Mouse (Mus musculus) kidney, postnatal 4 days (tissue): Measurements from ENCODE around the gene Cd59b.

Experiments
- DNase-seq, 2 experiments: peaks; one replicate each; pipeline ENCODE4 v3.0.0; 2021; ENCODE audit warnings: mixed read lengths in 2 of 2

Gene Cd59b

DNA sequence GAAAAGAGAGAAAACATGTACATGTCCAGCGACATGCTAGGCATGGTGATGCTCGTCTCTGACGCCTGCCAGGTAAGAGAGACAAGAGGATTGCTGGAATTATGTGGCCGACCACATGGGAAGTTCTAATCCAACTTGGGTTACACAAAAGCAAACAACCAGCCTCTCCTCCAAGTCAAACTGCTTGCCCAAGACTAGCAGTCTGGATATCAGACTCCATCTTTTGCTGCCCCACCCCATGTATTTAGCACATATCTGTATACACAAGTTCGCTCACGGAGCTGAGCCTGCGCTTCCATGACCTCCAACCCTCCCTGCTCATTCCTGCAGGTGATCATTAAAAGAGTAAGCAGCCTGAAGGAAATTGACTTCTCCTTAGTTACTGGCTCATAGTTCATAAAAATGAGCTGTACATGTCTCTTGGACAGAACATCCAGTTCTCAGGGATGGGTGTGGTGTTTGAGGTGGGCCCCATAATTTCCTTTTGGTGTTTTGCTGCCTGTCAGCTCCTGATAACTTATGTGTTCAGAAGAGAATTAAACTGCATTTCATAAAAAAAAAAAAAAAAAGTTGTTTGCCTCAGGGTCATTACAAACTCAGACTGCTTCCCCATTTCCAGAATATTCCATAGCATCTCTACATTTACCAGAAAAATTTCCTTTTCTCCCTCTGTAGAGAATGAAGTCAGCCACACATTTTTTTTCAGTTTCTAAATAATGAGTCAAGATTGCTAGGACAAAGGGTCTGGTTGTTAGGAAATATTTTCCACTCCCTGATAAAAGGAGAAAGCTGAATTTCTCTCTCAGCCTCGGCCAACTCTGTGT lies 52.2 kb downstream of the Cd59b start:
- no peak for DNase-seq

DNA sequence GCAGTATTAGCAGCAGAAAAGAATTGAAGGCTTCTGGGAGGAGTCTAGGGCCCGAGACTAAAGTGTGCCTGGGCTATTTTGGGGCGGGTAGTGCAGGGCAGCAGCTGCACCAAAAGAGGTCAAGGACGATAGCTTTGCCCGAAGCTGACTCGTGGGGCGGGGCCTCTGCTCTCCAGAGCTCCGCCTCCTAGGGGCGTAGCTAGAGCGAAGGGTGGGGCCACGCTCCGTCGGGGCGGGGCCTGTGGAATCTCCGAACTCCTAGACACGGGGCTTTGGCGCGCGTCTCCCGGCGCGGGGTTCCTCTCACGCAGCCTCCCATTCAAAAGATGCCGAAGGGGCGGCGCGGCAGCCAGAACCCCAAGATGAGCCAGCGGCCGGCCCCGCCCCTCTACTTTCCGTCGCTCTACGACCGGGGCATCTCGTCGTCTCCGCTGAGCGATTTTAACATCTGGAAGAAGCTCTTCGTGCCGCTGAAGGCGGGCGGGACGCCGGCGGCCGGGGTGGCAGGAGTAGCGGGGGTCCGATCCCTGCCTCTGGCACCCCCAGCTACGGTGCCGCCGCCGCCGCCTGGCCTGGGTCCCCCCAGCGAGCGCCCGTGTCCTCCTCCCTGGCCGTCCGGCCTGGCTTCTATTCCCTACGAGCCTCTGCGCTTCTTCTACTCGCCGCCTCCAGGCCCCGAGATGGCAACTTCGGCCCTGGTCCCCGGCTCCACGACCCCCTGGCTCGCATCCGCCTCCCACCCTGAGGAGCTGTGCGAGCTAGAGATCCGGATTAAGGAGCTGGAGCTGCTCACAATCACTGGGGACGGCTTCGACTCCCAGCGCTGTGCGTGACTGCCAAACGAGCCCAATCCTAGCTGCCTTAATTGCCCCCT lies 53.1 kb downstream of the Cd59b start, which contains the start of gene A930018P22Rik:
Gene A930018P22Rik (plus strand): TSS at position 265 of the 874 bp plus-strand sequence.
- peak; percentile 93 to 95 for DNase-seq

DNA sequence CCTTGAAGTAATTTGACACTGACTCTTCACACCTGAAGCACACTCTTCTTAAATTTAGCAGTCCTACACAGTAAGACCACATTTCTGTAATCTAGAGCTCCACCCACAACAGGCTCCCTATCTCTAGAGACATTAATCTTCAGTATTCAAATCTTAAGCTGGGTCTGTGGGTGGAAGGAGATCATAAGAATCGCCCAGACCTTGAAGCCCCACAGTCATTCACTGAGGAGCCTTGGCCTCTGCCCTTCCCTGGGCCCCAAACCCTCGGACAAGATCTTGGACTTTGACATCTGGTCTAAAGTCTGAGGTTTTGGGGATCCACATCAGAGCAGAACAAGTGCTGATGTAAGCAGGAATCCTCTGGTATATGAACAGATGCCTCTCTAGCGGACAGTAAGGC lies 53.9 kb downstream of the Cd59b start:
- no peak for DNase-seq

DNA sequence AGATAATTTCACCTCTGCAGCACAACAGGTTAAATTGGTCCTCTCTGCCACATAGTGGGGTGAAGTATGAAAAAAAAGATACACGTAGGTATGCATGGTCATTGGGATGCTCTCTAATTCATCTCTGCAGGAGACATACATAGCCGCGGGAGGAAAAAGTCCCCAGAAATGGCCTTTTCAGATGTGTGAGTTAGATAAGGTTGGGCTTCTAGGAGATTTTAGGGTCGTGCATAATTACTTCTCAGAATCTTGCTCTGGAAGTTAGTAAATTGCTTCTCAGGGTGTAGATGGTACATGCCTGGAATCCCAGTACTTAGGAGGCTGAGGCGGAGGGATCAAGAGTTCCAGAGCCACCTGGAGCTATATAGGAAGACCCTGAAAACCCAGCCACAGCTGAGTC lies 54.4 kb downstream of the Cd59b start:
- no peak for DNase-seq

DNA sequence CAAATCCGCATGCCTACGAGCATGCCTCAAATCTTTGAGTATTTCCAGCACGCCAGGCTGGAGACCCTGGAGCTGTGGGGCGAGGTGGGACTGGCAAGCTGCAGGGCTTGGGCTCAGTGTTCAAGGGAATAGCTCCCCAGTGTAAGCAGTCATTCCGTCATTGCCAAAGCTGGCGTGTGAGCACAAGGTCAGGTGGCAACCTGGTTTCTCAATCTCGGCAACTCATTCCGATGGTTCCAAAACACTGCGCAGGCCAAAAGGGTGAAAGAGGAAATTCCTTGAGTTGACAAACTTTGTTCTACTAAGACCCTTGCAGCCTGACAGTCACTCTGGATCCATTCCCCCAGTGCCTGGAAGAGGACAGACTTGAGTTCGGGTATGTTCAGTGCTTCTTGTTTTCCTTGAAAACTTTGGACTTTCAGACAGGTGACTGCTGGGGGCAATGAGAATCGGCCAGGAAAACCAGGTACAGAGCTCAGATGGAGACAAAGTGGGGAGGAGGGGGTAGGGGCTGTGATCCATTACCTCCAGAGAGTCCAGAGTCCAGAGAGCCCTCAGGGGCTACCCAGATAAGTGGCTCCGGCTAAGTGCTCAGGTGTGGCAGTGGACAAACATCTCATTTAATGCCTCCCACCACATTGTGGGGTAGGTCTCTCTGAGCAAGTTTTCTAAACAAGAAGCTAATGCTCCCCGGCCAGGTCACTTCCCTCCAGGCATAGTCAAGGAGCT lies 59.3 kb downstream of the Cd59b start:
- DNase-seq: peak in 1 of 2 experiments; percentile 6

DNA sequence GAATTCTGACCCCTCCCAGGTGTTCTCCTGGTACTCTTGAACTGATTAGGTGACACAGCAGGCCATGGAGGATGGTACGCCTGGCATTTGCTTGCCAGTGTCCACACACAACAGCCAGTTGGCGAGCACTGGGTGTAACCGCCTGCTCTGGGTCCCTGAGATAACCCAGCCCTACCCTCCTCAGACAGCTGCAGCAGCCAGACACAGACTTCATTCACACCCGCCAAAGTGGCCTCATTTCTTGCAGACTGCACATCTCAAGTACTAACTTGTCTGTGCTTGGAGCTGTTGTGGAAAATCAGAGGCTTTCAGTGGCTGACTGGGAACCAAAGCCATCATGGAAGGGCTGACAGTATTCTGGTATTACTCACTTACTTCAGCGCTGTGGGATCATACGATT lies 60.5 kb downstream of the Cd59b start:
- DNase-seq: no peak

DNA sequence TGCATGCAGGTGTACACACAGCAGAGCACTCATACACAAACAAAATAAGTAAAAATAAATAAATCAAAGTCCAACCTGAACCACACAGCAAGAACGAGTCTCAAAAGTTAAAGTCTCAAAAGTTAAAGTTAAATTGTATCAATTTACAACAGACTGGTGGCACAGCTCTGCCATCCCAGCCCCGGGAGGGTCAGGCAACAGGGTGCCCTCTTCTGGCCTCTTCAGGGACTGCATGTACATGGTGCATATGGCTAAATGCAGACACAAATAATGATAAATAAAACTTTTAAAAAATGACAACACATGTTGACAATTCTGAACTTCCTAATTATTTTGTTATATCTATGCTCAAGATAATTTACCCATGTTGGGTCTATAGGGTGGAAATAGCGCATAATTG lies 61.3 kb downstream of the Cd59b start:
- DNase-seq: peak; percentile 72 to 75

DNA sequence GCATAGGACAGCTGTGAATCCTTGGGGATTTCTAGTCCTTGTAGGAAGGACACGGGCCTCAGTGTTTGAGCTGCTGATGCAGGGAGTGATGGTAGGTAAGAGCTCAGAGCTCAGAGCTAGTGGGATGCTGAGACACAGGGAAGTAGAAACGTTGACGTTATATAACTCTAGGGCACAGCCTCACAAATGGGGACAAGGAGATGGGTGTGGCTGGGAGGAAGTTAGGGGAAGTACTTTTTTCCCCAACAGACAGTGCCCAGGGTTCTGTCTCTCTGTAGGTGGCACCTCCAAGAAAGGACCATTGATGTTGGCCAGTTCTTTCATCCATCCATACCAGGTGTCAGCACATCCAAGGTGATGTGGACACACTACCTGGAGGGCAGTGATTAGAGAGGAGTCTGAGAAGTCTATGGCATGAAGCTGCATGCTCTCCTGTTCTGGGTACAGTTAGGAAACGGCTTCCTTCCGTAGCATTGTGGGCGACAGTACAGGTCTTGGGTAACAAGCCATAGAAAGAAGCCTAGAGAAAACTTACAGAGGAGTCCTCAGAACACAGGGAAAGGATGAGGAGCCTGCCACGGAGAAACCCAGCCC lies 62.7 kb downstream of the Cd59b start:
- DNase-seq: no peak

DNA sequence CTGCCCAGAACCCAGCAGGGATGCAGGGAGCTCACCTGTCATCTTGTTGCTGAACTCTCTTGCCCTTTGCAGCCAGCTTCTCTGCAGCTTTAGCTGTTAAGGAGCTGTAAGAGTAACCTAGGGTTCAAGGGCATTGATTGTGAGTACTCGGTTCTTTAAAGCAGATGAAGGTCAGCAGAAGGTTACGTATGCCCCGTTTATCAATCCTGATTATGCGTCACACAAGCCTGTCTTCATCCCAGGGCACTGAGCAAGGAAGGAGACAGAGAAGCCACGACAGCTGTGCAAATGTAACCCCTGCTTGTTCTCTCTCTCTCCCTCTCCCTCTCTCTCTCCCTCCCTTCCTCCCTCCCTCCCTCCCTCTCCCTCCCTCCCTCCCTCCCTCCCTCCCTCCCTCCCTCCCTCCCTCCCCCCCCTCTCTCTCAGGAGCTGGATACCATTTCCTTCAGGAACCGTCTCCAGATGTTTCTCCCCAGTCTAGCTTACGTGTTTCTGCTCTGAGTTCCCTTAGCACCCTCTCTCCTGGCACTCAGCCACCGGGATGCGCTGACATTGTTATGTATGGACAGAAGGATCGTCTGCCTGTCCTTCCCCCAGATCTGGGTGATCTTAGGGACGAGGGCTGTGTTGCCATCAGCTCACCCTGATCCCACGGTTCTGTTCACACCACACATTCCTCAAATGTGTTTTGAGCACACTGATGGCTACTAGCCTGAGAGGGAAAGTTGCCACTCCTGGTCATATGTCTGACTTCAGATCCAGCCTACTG lies 63.6 kb downstream of the Cd59b start:
- peak; percentile 22 to 28 for DNase-seq

DNA sequence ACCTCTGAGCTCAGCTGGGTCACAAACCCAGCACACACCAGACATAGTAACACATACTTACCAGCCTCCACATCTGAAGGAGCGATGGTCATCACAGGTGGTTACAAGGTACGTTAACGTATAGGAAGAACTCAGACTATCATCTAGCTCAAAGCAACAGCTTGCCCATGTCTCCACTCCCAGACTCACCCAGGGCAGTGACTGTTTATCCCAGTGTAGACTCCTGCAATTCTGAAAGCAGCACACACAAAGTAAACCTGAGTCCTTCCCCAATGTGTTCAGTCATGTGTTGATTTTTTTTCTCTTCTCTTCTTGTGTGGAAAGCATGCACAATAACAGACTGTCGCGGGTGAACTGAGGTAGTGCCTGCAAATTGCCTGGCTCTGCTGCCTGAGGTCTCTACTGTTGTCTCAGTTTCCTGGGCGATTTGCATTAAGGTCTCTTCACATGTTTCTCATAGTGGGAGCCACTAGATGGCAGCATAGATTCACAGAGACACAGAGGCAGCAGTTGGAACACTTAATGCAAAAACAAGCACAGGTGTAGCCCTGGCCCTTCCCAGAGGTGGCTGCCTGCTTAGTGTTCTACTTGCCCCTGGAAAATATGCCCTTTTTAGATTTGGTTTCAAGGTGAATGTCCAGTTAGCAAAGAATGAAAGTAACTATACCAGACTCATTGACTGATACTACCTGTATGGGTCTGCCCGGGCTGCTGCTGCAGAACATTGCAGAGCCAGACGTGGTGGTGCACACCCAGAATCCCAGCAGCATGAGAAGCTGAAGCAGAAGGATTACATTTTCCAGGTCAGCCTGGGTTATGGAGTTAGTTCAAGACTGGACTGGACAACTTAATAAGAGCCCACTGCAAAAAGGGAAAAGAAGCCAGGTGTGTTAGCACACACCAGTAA lies 64.8 kb downstream of the Cd59b start:
- peak; percentile 59 to 76 for DNase-seq

DNA sequence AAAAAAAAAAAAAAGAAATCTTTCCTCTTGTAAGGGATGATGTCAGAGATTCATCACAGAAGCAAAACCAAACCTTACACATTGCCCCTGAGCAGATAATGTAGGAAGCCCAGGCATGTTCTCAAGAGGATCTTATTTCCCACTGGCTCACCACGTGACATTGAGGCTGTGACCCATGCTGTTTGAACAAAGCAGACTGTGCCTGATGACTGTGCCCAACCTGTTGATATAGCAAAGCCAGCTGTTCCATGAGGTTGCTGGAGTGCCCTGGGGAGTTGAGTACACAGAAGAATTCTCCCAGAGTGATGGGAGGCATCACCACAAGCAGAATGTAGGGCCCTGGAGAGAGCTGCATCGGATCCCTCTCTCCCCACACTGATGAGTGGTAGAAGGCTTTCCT lies 66.3 kb downstream of the Cd59b start:
- DNase-seq: no peak
